Mouse (Mus musculus) cortical plate, adult 2 months (tissue): ENCODE results near the gene Aspscr1.

Source experiments
- CTCF ChIP-seq: fragments of 200-500 bp; IDR thresholded peaks from 2 replicates; pipeline ENCODE4 v1.5.1; 2011; ENCODE audit warnings: mild to moderate bottlenecking, control low read depth, low read length; ENCODE audit not compliant: insufficient read depth; ENCODE audit errors: extremely low read depth
- POLR2A ChIP-seq: fragments of 200-500 bp; IDR thresholded peaks from 2 replicates; pipeline ENCODE4 v1.6.1; 2011; ENCODE audit warnings: mild to moderate bottlenecking, low read length, control low read depth; ENCODE audit not compliant: insufficient read depth; ENCODE audit errors: extremely low read depth

DNA sequence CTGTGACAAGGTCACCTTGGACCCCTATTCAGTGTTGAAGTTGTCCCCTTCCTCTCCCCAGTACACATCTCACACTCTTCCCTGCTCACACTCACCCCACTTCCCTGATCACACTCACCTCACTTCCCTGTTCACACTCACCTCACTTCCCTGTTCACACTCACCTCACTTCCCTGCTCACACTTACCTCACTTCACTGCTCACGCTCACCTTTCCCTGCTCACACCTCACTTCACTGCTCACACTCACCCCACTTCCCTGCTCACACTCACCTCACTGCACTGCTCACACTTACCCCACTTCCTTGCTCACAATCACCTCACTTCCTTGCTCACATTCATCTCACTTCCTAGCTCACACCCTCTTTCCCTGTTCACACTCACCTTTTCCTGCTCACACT lies 58.6 kb downstream of the Aspscr1 start:
- no peak for TF ChIP-seq CTCF
- TF ChIP-seq POLR2A, result no peak
